In the genomic region with DNA sequence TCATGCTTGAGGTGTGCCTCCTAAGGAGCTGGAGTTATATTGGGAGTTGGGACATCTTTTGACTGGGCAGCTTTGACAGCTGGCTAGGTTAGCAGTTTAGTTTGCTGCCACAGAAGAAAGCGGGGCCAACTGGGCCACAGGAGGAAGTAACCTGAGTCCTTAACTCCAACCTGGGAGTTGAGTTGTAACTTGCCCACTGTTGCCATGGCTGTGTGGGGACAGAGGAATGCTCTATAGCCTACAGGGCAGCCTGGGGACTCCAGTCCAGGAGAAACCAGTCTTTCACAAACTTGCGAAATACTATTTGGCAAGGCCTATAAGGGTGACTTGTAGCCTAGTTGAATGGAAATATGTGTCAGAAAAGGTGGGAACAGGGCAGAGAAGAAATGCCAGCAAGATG, we compare ENCODE assay signal across 9 mouse cellular contexts. TPM values are rescaled to one million over a fixed set of nuclear protein-coding genes. Genes with fewer than 3 reads are reported as not detected.
A peak's percentile ranks its signal among the peaks of the same experiment; 100 is the strongest.
DNase-seq lines count a peak whose midpoint lies in the region; ATAC-seq lines count a peak whose summit lies in the region.
"Had no signal": no experiment of that assay in that cellular context is flagged by ENCODE, and none has a peak within 500 bp of the region (broad histone marks: within the 10 kb centered on the region; RNA-seq: fewer than 3 reads in every experiment).

No protein-coding gene starts in this region.

- WGBS in embryonic facial prominence, embryonic 10.5 days = 85% methylated on average over 2 of the region's 2 CpGs

- H3K9me3 ChIP-seq in embryonic facial prominence, embryonic 10.5 days = no peaks in the 10 kb centered on the region

- peak; percentile 62 for DNase-seq in NIH3T3 (ENCODE audit: low read depth)
- peak; percentile 28 for DNase-seq in embryonic facial prominence, embryonic 10.5 days (ENCODE audit: low spot score)
- DNase-seq in kidney, adult 8-10 months = peak; percentile 32 to 59
- peak; percentile 26 for DNase-seq in lung, postnatal 14 days
- no peak for DNase-seq in layer of hippocampus, postnatal 10 days (ENCODE audit: low spot score in 2 of 2)
- no peak for DNase-seq in ovary, postnatal 36 days (ENCODE audit: low spot score)
- DNase-seq: cerebellum, adult 9-11 months; spleen, adult 18-20 months had no signal

- H3K27ac ChIP-seq in embryonic facial prominence, embryonic 10.5 days (replicated peaks) = no peak overlapping the region

- no peak overlapping the region for H3K4me3 ChIP-seq in embryonic facial prominence, embryonic 10.5 days

- H3K4me1 ChIP-seq in embryonic facial prominence, embryonic 10.5 days = 0 out of 2 replicates have a peak, but pooled peaks cover 3% of the 10 kb centered on the region

- ATAC-seq in erythroid progenitor cell, adult 5-6 weeks (replicated peaks; ENCODE audit: low FRiP score, poor library complexity, severe bottlenecking) = no peak

- H3K36me3 ChIP-seq in embryonic facial prominence, embryonic 10.5 days (replicated peaks) = no peaks in the 10 kb centered on the region

- no peaks in the 10 kb centered on the region for H3K27me3 ChIP-seq in embryonic facial prominence, embryonic 10.5 days (replicated peaks; ENCODE audit: low read depth, poor library complexity, severe bottlenecking)

RNA-seq across cellular contexts. Expression of a gene that starts 46.1 kb away (rescaled TPM):
- 15.5 and 18.8 TPM in 2 replicates for polyA plus RNA-seq in embryonic facial prominence, embryonic 10.5 days (2016; fragmentation: Nextera tagmentation; extraction: Ambion mirVana)
- 10 to 100 TPM; 18.6 to 23.0 TPM for total RNA-seq in layer of hippocampus, postnatal 10 days (2021)
- total RNA-seq in erythroid progenitor cell, adult 5-6 weeks (2015; ENCODE audit: low replicate concordance) = 35.0 and 40.2 TPM in 2 replicates
- total RNA-seq in erythroid progenitor cell, adult 5-6 weeks (2017; ENCODE audit: low replicate concordance) = 34.0 and 38.2 TPM in 2 replicates

Comparison
In these comparisons a context has a peak if more than half of its experiments do, and no peak if none do; other contexts are left out.
1. DNase-seq: peak in NIH3T3 (single experiment), embryonic facial prominence, embryonic 10.5 days (single experiment), kidney, adult 8-10 months (2 of 2) and lung, postnatal 14 days (single experiment); none in layer of hippocampus, postnatal 10 days (0 of 2) and ovary, postnatal 36 days (single experiment).